Mouse (Mus musculus) frontal cortex, postnatal 25 days (tissue): ENCODE data around the gene Slc9a9.

Experiments
- DNase-seq, 2 experiments: peaks; one replicate each; pipeline ENCODE4 v3.0.0; 2022; ENCODE audit warnings: low spot score in 2 of 2

Gene Slc9a9

DNA sequence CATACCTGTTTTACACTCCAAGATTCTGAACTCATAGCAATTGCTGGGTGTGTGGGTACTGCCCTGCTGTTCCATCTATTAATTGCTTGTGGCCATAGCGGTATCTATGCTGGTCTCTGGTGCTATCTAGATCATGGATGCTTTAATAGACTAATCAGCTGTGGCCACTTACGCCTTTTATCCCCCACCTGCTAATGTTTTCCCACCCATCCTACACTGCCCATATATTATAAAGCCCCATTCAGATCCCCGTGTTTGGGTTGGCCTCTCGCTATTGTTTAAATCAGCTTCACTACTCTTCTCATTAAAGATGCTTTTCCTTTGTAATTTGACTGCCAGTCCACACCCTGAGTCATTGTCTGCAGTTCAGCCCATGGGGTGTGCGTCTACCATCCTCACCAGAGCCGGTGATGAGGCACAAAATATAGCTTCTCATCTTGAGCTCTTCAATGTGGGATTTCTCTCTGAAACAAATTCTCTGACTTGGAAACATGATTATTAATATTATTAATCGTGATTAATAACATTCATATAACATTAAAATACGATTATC lies 168.8 kb downstream of the Slc9a9 start:
- no peak for DNase-seq

DNA sequence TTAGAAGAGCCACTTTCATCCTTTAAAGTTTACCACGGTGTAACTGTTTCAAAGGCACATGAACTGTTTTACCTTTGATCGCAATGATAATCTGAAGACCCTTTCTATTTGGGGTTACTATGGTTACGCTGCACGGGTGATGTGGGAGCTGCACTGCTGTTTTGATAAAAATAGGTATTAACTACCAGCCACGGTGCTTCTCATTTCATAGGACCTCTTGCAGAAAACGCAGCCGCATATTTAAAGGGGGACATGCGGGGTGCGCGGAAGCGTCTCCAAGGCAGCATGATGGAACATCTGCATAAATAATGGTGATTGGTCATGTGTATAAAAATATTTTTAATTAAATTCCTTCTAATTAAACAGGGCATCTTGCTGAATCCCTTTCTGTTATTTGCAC lies 169.5 kb downstream of the Slc9a9 start:
- DNase-seq = no peak

DNA sequence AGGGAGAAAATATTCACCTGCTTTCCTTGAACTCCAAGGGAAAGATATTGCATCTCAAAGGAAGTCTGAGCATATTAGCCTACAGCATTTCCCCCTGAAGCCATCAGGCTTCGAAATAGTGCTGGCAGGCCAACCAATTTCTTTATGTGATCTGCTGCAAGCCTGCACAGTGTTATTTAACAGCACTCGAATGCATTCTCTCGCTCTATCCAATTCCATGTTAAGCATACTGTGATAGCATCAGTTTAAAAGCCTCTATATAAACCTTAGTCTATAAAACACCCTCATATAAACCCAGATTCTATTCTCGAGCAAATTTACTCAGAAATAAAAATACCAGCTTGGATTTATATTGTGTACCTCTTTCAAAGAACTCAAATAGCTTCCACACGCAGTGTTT lies 170.7 kb downstream of the Slc9a9 start:
- no peak for DNase-seq

DNA sequence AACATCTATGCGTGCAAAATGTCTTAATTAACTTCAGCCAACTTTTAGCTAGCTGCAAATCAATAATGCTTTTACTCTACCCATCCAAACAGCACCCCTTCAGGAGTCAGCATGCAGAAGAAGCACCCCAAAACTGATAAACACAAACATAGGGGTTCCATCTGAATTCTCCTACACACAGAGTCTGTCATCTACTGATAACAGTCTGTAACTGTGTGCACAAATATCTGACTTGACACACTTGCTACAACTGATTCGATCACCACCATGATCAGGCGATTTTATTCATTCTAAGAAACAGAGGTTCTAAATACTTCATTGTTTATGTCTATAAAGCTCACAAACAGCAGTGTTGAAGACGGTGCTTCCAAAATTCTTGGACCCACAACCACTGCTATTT lies 171.3 kb downstream of the Slc9a9 start:
- no peak for DNase-seq

DNA sequence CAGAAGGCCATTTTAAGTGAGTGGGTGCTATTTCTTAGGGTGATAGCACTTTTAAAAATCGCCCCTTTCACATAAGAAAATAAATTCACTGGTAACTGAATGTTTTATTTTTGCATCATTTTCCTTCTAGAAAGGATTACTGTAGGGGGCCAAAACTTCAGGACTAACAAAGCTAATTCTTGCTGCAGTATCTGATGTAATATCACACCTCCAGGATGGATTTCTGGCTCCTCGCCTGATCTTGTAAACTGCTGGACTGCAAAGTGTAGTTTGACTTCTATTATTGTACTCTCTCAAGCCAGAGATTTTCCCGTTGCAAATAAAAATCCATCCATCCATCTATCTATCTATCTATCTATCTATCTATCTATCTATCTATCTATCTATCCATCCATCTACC lies 174.5 kb downstream of the Slc9a9 start:
- no peak for DNase-seq

DNA sequence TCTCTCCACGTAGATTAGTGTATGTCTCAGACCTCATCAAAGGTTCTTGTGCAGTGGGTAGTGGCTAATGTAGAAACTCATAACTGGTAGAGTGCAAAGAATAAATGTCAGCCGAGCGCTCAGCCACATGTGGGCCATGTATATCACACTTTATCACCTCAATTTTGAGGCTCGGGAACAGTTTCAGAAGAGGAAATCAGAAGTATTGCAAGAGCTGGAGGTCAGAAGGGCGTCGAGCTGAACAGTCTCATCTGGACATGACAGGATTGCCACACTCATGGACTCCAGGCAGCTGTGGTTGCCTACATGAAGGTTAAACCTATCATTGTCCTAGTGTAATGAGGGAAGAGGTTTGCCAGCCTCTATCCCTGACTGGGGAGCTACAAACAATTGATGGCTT lies 177.9 kb downstream of the Slc9a9 start:
- no peak for DNase-seq

DNA sequence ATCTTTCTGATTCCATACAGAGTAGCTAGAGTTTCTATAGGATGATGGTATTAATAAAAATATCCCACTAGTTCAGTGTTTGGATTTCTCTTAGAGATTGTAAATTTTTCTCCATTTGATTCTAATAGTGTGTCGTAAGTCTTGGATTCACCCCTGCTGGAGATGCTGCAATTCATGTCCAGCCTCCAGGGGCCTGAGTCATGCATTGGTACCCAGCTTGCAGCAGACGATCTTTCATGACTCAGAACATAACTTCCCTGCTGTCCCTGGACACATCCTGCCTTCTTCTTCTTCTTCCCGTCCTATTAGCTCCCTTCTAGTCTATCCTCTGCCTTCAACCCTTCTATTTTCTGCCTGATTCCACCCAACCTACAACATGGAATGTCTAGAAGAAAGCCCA lies 181.8 kb downstream of the Slc9a9 start:
- DNase-seq = no peak

DNA sequence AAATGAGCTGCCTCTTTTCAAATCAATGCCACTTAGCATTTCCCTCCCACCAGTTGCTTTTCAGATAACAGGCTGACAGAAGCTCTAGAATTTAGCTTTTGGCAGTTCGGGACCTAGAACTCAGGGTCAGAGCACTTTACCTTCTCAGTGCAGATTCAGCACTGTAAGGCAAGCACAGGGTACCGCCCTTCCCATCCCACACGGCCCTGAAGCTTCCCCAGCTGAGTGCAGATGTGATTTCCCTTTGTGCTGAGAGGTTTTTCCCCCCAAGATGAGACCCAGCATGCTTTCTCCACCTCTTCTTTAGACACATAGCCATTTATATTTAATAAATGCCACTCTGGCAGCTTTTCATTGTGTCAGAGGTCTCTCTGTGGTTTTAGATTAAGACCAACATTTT lies 186.4 kb downstream of the Slc9a9 start:
- DNase-seq = no peak

DNA sequence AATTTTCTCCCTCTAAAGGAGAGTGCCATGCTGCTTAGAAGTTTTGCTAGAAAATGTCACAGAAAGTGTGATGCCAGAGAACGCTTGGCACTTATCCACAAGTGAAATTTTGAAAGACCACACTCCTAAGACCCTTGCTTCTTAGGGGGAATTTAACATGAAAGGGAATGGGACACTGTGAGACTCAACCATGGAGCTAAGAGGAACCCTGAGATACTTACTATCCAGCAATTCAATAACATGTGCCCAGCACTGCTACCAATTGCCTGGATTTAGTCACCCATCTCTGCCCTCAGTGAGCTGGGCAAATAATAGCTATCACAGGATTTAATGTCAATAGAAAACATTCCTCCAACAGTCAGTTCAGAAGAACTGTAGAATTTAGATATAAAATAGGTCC lies 198.8 kb downstream of the Slc9a9 start:
- DNase-seq = no peak

DNA sequence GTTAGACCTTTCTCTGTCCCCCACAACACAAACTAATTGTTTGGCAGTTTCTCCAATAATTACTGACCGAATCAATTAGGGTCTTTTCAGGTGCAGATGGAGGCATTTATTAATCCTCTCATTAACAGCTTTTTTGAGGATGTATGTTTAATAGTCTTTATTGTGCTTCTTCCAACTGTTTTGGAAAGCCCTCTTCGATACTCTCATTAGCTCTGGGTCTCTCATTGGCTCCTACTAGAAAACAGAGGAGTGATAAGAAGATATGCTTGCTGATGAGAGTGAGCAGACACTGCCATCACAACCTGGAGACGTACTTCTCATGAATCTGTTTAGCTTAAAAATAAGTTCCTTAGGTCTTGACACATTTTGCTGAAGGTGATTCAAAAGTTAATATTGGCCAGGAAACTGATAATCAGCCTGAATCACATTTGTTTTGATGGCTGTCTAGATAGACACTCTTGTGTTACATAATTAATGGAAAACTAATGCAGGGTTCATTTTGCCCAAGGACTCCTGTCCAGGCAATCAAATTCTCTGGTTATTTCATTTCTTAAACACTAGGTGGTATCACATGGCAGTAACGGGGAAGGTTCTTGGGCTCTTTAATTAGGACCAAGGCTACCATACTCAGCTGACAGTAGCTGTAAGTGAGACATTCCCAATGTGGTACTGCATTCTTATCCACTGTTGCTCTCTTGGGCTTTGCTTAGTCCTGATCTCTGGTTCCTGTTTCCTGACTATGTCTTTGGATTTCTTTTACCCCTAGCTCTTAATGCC lies 199.5 kb downstream of the Slc9a9 start:
- DNase-seq = no peak

DNA sequence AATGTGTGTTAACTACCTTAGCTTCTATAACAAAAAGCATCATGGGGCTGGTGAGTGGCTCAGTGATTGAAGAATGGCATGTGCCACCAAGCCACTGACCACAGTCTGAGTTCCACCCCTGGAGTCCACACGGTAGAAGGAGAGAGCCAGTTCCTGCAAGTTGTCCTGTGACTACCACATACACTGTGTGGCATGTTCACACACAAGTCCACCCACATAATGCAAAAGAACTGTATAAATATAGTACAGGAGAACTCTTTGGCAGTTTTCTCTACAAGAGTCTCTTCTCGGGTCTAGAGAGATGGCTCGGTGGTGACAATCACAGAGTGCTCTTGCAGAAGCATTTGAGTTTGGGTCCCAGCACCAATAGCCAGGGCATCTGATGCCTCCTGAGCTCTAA lies 212.8 kb downstream of the Slc9a9 start:
- no peak for DNase-seq

DNA sequence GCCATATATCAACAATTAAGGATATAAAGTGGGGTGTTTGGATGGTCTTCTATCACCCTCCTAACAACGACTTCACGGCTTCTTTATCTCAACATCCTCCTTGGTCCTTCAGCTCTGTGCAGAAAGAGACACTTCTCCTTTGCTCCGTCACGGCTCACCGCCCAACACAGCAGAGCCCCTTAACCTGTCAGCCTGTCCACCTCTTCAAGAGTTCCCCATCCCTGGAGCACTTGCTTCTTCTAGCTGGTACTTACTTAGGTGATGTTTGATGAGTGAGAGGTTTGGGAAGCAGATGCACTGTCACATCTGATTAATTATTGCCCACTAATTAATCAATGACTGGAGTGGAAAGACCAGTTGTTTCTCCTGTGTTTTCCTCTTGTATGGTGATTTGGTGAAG lies 213.7 kb downstream of the Slc9a9 start:
- no peak for DNase-seq

DNA sequence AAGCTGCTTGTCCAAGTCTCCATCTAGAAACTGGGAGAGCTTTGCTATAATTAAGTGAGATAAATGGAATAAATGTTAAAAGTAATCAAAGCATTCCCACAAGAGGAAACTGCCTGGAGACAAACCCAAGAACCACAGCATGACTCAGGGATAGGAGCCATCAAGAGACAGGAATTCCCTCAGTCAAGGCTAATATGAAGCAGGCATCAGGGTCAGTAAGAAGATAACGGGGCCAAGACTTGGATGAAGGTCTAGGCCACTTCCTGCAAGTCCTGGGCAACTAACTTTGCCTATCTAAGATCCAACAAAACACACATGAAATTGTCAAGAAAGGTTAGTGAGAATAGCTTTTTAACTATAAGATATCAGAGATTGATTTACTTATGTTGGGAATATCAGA lies 215.4 kb downstream of the Slc9a9 start:
- no peak for DNase-seq

DNA sequence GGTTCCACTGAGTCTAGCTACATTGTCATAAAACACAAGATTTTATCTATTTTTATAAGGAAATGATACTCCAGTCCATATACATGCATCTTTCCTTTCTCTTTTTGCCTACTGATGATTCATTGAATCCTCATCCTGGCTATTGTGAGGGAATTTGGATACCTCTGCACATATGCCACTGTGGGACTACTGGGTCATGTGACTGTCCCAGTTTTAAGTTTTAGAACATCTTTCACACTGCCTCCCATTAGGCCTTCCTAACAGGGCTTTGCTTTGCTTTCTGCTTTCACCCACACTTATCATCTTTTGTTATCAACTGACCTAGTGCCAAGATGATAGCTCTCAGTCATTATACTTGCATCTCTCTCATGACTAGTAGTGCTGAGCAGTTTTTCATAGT lies 219.9 kb downstream of the Slc9a9 start:
- no peak for DNase-seq

DNA sequence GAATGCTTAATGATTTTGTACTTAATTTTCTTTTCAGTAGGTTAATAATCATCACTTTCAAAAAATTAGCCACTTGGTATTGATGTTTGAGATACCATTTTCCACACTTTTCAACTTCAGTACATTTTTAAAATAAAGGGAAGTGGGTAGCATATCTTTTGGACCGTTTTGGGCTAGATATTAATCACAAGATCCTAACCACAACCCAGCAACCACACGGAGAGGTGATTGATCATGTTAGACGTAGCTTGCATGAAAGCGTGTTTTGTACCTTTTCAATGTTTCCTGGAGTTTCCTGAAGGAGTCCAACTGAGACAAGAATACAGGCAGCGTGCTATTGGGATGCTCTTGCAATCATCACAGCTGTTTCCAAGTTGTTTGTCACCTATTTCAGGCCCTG lies 226.2 kb downstream of the Slc9a9 start:
- DNase-seq = no peak

DNA sequence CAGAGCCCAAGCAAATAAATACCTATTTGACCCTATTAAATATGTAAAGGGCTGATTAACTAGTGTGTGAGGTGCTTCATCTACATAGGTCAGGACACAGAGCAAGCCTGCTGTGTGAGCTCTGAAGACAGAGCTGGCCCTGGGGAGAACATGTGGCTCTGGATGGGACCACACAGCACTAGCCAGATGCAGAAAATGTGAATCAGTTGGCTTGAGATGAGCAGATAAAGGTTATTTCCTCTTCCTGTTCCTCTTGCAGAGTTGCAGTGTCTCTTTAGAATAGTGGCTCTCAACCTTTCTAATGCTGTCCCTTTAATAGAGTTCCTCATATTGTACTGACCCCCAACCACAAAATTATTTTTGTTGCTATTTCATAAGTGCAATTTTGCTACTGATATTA lies 234.5 kb downstream of the Slc9a9 start:
- no peak for DNase-seq

DNA sequence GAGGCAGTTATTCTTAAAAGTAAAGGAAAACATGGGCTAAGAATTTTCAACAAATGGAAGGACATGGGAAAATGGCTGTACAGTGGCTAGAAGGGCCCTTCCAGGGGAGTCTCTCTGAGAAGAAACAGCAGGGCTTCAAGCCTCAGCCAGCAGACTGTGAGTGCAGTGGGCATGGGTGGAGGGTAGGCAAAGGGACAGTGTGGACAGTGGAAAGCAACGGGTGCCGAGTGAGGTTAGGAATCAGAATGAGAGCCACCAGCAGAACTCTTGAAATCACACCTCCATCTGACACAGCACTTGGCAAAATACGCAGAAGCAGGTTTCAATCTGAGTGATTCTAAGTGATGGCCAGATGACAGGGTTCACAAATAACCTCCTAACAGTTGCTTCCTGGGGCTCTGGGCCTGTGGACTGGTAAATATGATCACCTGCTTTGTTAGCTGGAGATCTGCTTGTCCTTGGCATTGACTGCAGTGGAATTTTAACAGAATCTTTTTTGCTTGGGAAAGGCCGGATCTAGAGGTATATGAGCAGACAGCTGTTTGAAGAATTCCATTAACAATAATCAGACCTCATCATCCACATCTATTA lies 237.4 kb downstream of the Slc9a9 start:
- DNase-seq = no peak

DNA sequence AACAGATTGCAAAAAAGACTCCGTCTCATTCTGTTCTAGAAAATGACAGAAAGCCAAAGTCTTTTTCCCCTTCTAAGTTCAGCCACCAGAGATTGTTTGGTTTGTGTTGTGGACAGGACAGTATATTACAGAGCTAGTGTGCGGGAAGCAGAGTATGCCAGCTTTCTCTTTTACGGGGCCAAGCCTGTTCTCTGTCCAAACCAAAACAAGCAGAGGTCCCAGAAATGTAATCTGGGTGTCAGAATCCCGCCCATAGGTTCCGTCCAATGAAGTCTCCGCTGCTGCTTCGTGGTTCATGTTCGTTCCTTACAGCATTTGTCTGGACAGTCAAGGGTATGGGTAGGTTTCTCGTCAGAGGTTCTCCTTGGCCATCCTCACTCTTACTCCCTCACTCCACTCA lies 242.4 kb downstream of the Slc9a9 start:
- no peak for DNase-seq

DNA sequence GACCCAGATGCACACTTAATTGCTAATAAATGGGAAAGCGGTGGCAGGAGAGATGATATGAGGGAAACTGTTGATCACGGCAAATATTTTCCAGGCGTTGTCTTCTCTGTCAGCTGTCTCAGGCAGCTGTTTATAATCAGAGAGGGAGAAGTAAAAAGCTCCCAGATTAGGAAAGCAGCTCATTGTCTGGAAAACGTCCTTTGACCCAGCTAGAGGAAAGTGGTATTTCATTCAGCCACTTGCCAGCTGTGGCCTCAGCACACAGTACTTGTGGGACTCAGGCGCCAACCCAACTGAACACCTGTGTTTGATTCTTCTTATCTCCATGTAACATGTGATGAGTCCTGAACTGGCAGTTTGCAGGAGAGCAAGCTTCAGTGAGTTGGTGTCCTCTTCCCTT lies 252.4 kb downstream of the Slc9a9 start:
- DNase-seq = no peak

DNA sequence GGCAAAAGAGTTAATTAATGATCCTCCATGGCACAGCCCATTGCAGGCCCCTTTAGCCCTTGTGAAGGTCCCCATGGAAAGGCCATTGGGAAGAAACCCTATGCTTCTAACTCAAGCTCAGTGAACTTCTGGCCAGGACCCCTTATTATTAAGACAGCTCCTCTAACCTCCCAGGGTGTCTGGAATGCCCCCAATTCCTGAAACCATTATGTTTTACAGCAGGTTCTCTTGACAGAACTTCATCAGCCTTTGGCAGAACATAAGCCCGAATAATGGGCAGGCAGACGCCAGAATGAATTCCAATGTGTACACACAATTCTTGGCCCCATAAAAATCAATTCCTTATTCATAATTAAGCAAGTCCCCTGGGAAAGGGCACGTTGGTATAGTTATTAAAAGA lies 256.1 kb downstream of the Slc9a9 start:
- DNase-seq = no peak

DNA sequence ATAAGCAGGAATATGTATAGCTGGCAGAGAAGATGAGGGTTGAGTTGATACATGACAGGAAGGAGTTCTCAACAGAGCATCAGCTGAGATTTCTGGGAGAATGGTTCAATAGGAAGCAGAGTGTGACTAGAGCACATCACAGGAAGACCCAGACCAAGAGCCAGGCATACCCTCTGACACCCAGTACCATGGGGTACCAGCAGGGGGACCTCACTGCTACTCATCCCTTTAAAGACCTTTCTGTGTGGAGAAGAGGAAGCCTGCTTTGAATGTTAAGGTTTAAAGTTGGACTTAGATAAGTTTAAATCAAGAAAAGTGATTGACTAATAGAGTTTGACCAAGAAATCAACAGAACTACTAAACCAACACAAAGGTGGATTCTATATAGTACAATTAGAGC lies 257.4 kb downstream of the Slc9a9 start:
- no peak for DNase-seq

DNA sequence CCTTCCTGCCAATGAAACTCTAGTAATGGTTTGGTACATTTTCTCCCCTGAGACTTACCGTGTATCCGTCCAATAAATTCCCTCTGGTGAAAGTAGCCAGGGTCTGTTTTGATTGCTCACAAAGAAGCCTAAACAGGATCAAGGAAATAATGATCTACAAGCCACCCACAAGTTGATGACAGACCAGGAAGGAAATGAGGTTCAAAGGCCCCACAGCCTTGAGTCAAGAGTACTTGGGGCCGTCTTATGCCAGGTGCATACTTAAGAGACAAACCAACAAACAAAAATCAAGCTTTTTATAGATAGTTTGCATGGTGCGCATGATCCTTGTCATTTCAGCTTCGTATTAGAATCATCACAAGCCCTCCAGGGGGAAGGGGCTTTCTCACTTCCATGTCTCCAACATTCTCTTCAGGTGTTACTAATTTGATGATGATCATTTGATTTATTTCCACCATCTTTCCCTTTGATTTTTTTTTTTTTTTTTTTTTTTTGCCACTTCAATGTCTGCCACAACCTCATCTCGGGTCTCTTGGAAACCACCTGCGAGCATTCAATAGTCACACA lies 275.9 kb downstream of the Slc9a9 start:
- DNase-seq = no peak

DNA sequence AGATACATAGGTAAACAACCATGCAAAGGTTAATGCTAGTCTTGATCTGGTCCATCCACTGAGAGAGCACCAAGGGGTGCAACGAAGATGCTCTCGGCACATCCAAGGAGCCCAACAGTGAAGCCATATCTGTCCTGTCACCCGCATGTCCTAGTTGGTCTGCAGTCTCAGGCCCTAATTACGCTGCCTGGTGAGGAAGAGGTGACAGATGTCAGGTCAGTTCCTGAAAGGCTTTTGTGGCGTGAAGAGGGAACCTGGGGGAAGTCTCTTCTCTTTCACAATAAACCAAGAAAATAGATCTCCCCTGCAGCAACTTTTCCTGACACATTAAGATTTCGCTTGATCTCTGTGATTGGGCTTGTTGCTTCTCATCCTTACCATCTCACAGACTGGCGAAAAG lies 277.5 kb downstream of the Slc9a9 start:
- no peak for DNase-seq
